Mouse (Mus musculus): ENCODE results near the gene Cela2a.

- no peak for TF ChIP-seq GATA1 (IDR thresholded peaks at IDR 0.05; ENCODE audit: low read length)
- TF ChIP-seq TAL1 (IDR thresholded peaks at IDR 0.05; ENCODE audit: low read length), result no peak
Observed at GRCm38 (mm10) chr4:141865600-141865999, 39.6 kb upstream of the Cela2a start.

All from erythroblast, embryonic 14.5 days (primary cell).